Mouse (Mus musculus): ENCODE data around the gene Ap1s2.

The Ap1s2 gene

DNA sequence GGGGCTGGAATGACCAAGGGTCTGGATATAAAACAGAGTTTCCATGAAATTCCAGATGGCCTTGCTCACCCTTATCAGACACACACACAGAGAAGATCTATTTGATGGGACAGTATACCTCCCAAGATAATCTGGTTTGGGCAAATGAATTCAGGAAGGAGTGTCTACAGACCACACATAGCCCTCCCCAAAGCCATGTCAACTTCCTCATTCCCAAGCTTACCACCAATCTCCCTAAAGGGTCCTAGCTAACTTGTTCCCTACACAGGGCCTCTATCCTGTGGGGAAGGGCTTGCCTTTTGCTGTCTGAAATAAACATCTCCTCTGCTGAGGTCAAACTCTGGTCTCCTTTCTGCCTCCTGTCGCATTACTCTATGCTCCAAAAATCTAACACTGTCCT is 72.3 kb downstream of the Ap1s2 start:
- DNase-seq: no peak

GRCm38 (mm10) chrX:163981500-163981899 is 72.7 kb downstream of the Ap1s2 start:
- DNase-seq: no peak

- no peak for DNase-seq
Measured at GRCm38 (mm10) chrX:163982129-163982528, 73.3 kb downstream of the Ap1s2 start.

Measured in kidney, postnatal 25 days (tissue).